Mouse (Mus musculus): ENCODE measurements around the gene Nanos3. TPM values are rescaled to one million over a fixed set of nuclear protein-coding genes. Genes with fewer than 3 reads are reported as not detected.
A peak's percentile ranks its signal among the peaks of the same experiment; 100 is the strongest.

Nanos3 gene
- total RNA-seq (2017) = not detected in 2 replicates

- no peak for ATAC-seq (replicated peaks in 1 of 2; ENCODE audit: insufficient read depth in 1 of 2, low FRiP score in 2 of 2, low TSS enrichment in 1 of 2, low read depth in 1 of 2, poor library complexity in 2 of 2, severe bottlenecking in 2 of 2)
Observed at GRCm38 (mm10) chr8:84185117-84185516, at the start of gene Nanos3. Gene Nanos3, minus strand, starts transcription at chr8:84185217.

GRCm38 (mm10) chr8:84233055-84233454 lies 48.0 kb upstream of the Nanos3 start:
- ATAC-seq (replicated peaks in 1 of 2; ENCODE audit: insufficient read depth in 1 of 2, low FRiP score in 2 of 2, low TSS enrichment in 1 of 2, low read depth in 1 of 2, poor library complexity in 2 of 2, severe bottlenecking in 2 of 2) = peak in 1 of 2 experiments; percentile 11; a peak in 1 of 4 replicates

GRCm38 (mm10) chr8:84230735-84231134 lies 45.7 kb upstream of the Nanos3 start:
- no peak for ATAC-seq (replicated peaks in 1 of 2; ENCODE audit: insufficient read depth in 1 of 2, low FRiP score in 2 of 2, low TSS enrichment in 1 of 2, low read depth in 1 of 2, poor library complexity in 2 of 2, severe bottlenecking in 2 of 2)

GRCm38 (mm10) chr8:84223322-84224029 lies 38.5 kb upstream of the Nanos3 start:
- no peak; a peak in 1 of 4 replicates for ATAC-seq (replicated peaks in 1 of 2; ENCODE audit: insufficient read depth in 1 of 2, low FRiP score in 2 of 2, low TSS enrichment in 1 of 2, low read depth in 1 of 2, poor library complexity in 2 of 2, severe bottlenecking in 2 of 2)

- peak; percentile 76 to 80 for ATAC-seq (replicated peaks in 1 of 2; ENCODE audit: insufficient read depth in 1 of 2, low FRiP score in 2 of 2, low TSS enrichment in 1 of 2, low read depth in 1 of 2, poor library complexity in 2 of 2, severe bottlenecking in 2 of 2)
Observed at GRCm38 (mm10) chr8:84222566-84223165, 37.6 kb upstream of the Nanos3 start.

GRCm38 (mm10) chr8:84220105-84220504 lies 35.1 kb upstream of the Nanos3 start:
- ATAC-seq (replicated peaks in 1 of 2; ENCODE audit: insufficient read depth in 1 of 2, low FRiP score in 2 of 2, low TSS enrichment in 1 of 2, low read depth in 1 of 2, poor library complexity in 2 of 2, severe bottlenecking in 2 of 2) = peak; percentile 38 to 54; a peak in 3 of 4 replicates

GRCm38 (mm10) chr8:84218143-84218542 lies 33.1 kb upstream of the Nanos3 start:
- ATAC-seq (replicated peaks in 1 of 2; ENCODE audit: insufficient read depth in 1 of 2, low FRiP score in 2 of 2, low TSS enrichment in 1 of 2, low read depth in 1 of 2, poor library complexity in 2 of 2, severe bottlenecking in 2 of 2) = no peak

GRCm38 (mm10) chr8:84217206-84217605 lies 32.2 kb upstream of the Nanos3 start:
- no peak for ATAC-seq (replicated peaks in 1 of 2; ENCODE audit: insufficient read depth in 1 of 2, low FRiP score in 2 of 2, low TSS enrichment in 1 of 2, low read depth in 1 of 2, poor library complexity in 2 of 2, severe bottlenecking in 2 of 2)

- ATAC-seq (replicated peaks in 1 of 2; ENCODE audit: insufficient read depth in 1 of 2, low FRiP score in 2 of 2, low TSS enrichment in 1 of 2, low read depth in 1 of 2, poor library complexity in 2 of 2, severe bottlenecking in 2 of 2) = no peak
Observed at GRCm38 (mm10) chr8:84213277-84213676, 28.3 kb upstream of the Nanos3 start.

GRCm38 (mm10) chr8:84211881-84212563 lies 27.0 kb upstream of the Nanos3 start:
- ATAC-seq (replicated peaks in 1 of 2; ENCODE audit: insufficient read depth in 1 of 2, low FRiP score in 2 of 2, low TSS enrichment in 1 of 2, low read depth in 1 of 2, poor library complexity in 2 of 2, severe bottlenecking in 2 of 2) = no peak

GRCm38 (mm10) chr8:84211202-84211601 lies 26.2 kb upstream of the Nanos3 start:
- ATAC-seq (replicated peaks in 1 of 2; ENCODE audit: insufficient read depth in 1 of 2, low FRiP score in 2 of 2, low TSS enrichment in 1 of 2, low read depth in 1 of 2, poor library complexity in 2 of 2, severe bottlenecking in 2 of 2) = no peak

GRCm38 (mm10) chr8:84210167-84210791 lies 25.3 kb upstream of the Nanos3 start:
- peak; percentile 48 to 55; a peak in 2 of 4 replicates for ATAC-seq (replicated peaks in 1 of 2; ENCODE audit: insufficient read depth in 1 of 2, low FRiP score in 2 of 2, low TSS enrichment in 1 of 2, low read depth in 1 of 2, poor library complexity in 2 of 2, severe bottlenecking in 2 of 2)

GRCm38 (mm10) chr8:84208381-84209380 lies 23.7 kb upstream of the Nanos3 start:
- 0 out of 4 replicates have a peak, but pooled peaks of 1 of the 2 experiments have one; percentile 4 for ATAC-seq (replicated peaks in 1 of 2; ENCODE audit: insufficient read depth in 1 of 2, low FRiP score in 2 of 2, low TSS enrichment in 1 of 2, low read depth in 1 of 2, poor library complexity in 2 of 2, severe bottlenecking in 2 of 2)

- peak; percentile 65 to 68 for ATAC-seq (replicated peaks in 1 of 2; ENCODE audit: insufficient read depth in 1 of 2, low FRiP score in 2 of 2, low TSS enrichment in 1 of 2, low read depth in 1 of 2, poor library complexity in 2 of 2, severe bottlenecking in 2 of 2)
Observed at GRCm38 (mm10) chr8:84207811-84208210, 22.8 kb upstream of the Nanos3 start.

GRCm38 (mm10) chr8:84206666-84207065 lies 21.6 kb upstream of the Nanos3 start:
- no peak for ATAC-seq (replicated peaks in 1 of 2; ENCODE audit: insufficient read depth in 1 of 2, low FRiP score in 2 of 2, low TSS enrichment in 1 of 2, low read depth in 1 of 2, poor library complexity in 2 of 2, severe bottlenecking in 2 of 2)

- ATAC-seq (replicated peaks in 1 of 2; ENCODE audit: insufficient read depth in 1 of 2, low FRiP score in 2 of 2, low TSS enrichment in 1 of 2, low read depth in 1 of 2, poor library complexity in 2 of 2, severe bottlenecking in 2 of 2) = no peak
Observed at GRCm38 (mm10) chr8:84205073-84205472, 20.1 kb upstream of the Nanos3 start.
